Comparison of ENCODE assay signal across 21 mouse cellular contexts in the genomic region with DNA sequence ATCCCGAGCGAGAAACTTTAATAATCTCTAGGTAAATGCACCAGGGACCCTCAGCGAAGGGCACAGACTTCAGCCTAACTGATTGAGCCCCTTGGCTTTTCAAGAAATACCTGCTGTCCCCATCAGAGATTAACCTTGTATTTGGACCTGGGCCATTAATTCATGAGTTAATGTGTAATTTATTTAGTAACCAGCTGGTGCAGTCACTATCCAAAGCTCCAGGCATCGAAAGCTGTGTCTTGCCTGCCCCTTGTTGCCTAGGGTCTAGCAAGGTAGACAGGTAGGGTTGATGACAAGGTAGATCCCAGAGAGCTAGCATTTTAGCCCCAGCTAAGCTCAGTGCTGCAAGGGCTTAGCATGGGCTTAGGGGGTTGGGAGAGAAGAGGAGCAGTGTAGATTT.
DNase-seq lines count a peak whose midpoint lies in the region; ATAC-seq and TF ChIP-seq lines count a peak whose summit lies in the region.
"Had no signal": no experiment of that assay in that cellular context is flagged by ENCODE, and none has a peak within 500 bp of the region (broad histone marks: within the 10 kb centered on the region; RNA-seq: fewer than 3 reads in every experiment).

No protein-coding gene starts in this region.

- H3K9me3 ChIP-seq in embryonic facial prominence, embryonic 13.5 days = no peaks in the 10 kb centered on the region
- H3K9me3 ChIP-seq in embryonic facial prominence, embryonic 10.5 days = no peaks in the 10 kb centered on the region
- H3K9me3 ChIP-seq in kidney, embryonic 15.5 days (replicated peaks) = no peaks in the 10 kb centered on the region
- no peaks in the 10 kb centered on the region for H3K9me3 ChIP-seq in hindbrain, postnatal 0 days (ENCODE audit: low read length)
- H3K9me3 ChIP-seq: forebrain, embryonic 12.5 days; G1E; heart, embryonic 15.5 days; hindbrain, embryonic 13.5 days had no signal

- 0 out of 2 replicates have a peak, but pooled peaks cover 6% of the 10 kb centered on the region for H3K4me1 ChIP-seq in embryonic facial prominence, embryonic 13.5 days
- H3K4me1 ChIP-seq in embryonic facial prominence, embryonic 10.5 days = peaks cover 3% of the 10 kb centered on the region; the same call in 1 of the 2 replicates
- peaks cover 15% of the 10 kb centered on the region; the same call in 1 of the 2 replicates for H3K4me1 ChIP-seq in kidney, embryonic 15.5 days
- H3K4me1 ChIP-seq in hindbrain, postnatal 0 days (ENCODE audit: insufficient read depth, low read length) = no peaks in the 10 kb centered on the region
- H3K4me1 ChIP-seq: heart, embryonic 15.5 days; hindbrain, embryonic 13.5 days had no signal

- H3K27ac ChIP-seq in embryonic facial prominence, embryonic 13.5 days = no peak overlapping the region
- no peak overlapping the region for H3K27ac ChIP-seq in embryonic facial prominence, embryonic 10.5 days (replicated peaks)
- peak overlapping the region; percentile 33; the same call in 1 of the 2 replicates for H3K27ac ChIP-seq in kidney, embryonic 15.5 days
- no peak overlapping the region for H3K27ac ChIP-seq in hindbrain, postnatal 0 days
- H3K27ac ChIP-seq: forebrain, embryonic 12.5 days; heart, adult 2 months; heart, embryonic 15.5 days; hindbrain, embryonic 13.5 days had no signal

- H3K4me3 ChIP-seq in embryonic facial prominence, embryonic 13.5 days = no peak overlapping the region
- H3K4me3 ChIP-seq in embryonic facial prominence, embryonic 10.5 days = no peak overlapping the region
- no peak overlapping the region for H3K4me3 ChIP-seq in kidney, embryonic 15.5 days (replicated peaks)
- no peak overlapping the region for H3K4me3 ChIP-seq in hindbrain, postnatal 0 days (ENCODE audit: low read length)
- H3K4me3 ChIP-seq: forebrain, embryonic 12.5 days; heart, adult 2 months; heart, embryonic 15.5 days; hindbrain, embryonic 13.5 days had no signal

- ATAC-seq in embryonic facial prominence, embryonic 13.5 days (ENCODE audit: insufficient number of reproducible peaks, insufficient read depth, low FRiP score, low TSS enrichment, low read depth) = no peak
- ATAC-seq in kidney, embryonic 15.5 days (replicated peaks; ENCODE audit: low FRiP score) = peak; percentile 78
- no peak for ATAC-seq in hindbrain, postnatal 0 days
- ATAC-seq: CD4-positive, CD25-positive, alpha-beta regulatory T cell, adult 4 months had no signal

- DNase-seq in embryonic facial prominence, embryonic 10.5 days (ENCODE audit: low spot score) = no peak
- DNase-seq in kidney, adult 8-10 months = peak; percentile 4 to 19
- DNase-seq in kidney, adult 18-20 months = no peak
- peak; percentile 5 to 37 for DNase-seq in kidney, postnatal 36 days
- DNase-seq in hindbrain, postnatal 0 days (ENCODE audit: low spot score) = no peak
- DNase-seq: adrenal gland, adult 8-10 months; adrenal gland, postnatal 36 days; B cell, adult 2 months; cerebellum, adult 2 months; cerebellum, postnatal 10 days; gastrocnemius, postnatal 10 days; heart, adult 2 months; heart, postnatal 14 days had no signal

- no peak overlapping the region for H3K4me2 ChIP-seq in embryonic facial prominence, embryonic 13.5 days
- no peak overlapping the region for H3K4me2 ChIP-seq in kidney, embryonic 15.5 days
- H3K4me2 ChIP-seq in hindbrain, postnatal 0 days (ENCODE audit: low read depth, low read length) = no peak overlapping the region
- H3K4me2 ChIP-seq: forebrain, embryonic 12.5 days; heart, embryonic 11.5 days; heart, embryonic 15.5 days; hindbrain, embryonic 13.5 days had no signal

- WGBS in embryonic facial prominence, embryonic 13.5 days = 91% methylated on average over 4 of the region's 4 CpGs
- 93% methylated on average over 4 of the region's 4 CpGs for WGBS in embryonic facial prominence, embryonic 10.5 days
- 77% methylated on average over 4 of the region's 4 CpGs for WGBS in kidney, embryonic 15.5 days
- WGBS in hindbrain, postnatal 0 days = 87% methylated on average over 4 of the region's 4 CpGs

- H3K27me3 ChIP-seq in embryonic facial prominence, embryonic 13.5 days = no peaks in the 10 kb centered on the region
- H3K27me3 ChIP-seq in embryonic facial prominence, embryonic 10.5 days (replicated peaks; ENCODE audit: low read depth, poor library complexity, severe bottlenecking) = no peaks in the 10 kb centered on the region
- H3K27me3 ChIP-seq in kidney, embryonic 15.5 days = no peaks in the 10 kb centered on the region
- no peaks in the 10 kb centered on the region for H3K27me3 ChIP-seq in hindbrain, postnatal 0 days (ENCODE audit: insufficient read depth, low read length)
- H3K27me3 ChIP-seq: forebrain, embryonic 12.5 days; hindbrain, embryonic 13.5 days had no signal

- no peak for TF ChIP-seq CTCF in hindbrain, postnatal 0 days (IDR thresholded peaks at IDR 0.05; ENCODE audit: low read depth)

- 0 out of 2 replicates have a peak overlapping the region, but pooled peaks have one; percentile 3 for H3K9ac ChIP-seq in embryonic facial prominence, embryonic 13.5 days
- H3K9ac ChIP-seq in kidney, embryonic 15.5 days = no peak overlapping the region
- H3K9ac ChIP-seq in hindbrain, postnatal 0 days (replicated peaks; ENCODE audit: low read length) = no peak overlapping the region
- H3K9ac ChIP-seq: forebrain, embryonic 12.5 days; heart, embryonic 15.5 days; hindbrain, embryonic 13.5 days had no signal

- H3K36me3 ChIP-seq in embryonic facial prominence, embryonic 13.5 days = no peaks in the 10 kb centered on the region
- no peaks in the 10 kb centered on the region for H3K36me3 ChIP-seq in embryonic facial prominence, embryonic 10.5 days (replicated peaks)
- no peaks in the 10 kb centered on the region for H3K36me3 ChIP-seq in kidney, embryonic 15.5 days
- no peaks in the 10 kb centered on the region for H3K36me3 ChIP-seq in hindbrain, postnatal 0 days (ENCODE audit: insufficient read depth, low read length)
- H3K36me3 ChIP-seq: forebrain, embryonic 12.5 days; G1E; heart, embryonic 15.5 days; hindbrain, embryonic 13.5 days had no signal

Comparison
In these comparisons a context has a peak if more than half of its experiments do, and no peak if none do; other contexts are left out.
1. DNase-seq: peak in kidney, adult 8-10 months (2 of 2) and kidney, postnatal 36 days (2 of 2); none in embryonic facial prominence, embryonic 10.5 days (single experiment), kidney, adult 18-20 months (single experiment) and hindbrain, postnatal 0 days (single experiment).